Mouse (Mus musculus) gastrocnemius, postnatal 4 days (tissue): Measurements from ENCODE around the gene Kcnh7. TPM values are rescaled to one million over a fixed set of nuclear protein-coding genes. Genes with fewer than 3 reads are reported as not detected.
"Not testable (repeated sequence)": the region's sequence is repeated elsewhere in the genome, so short reads cannot be mapped to it uniquely, and the experiment has no call there.

Source experiments
- DNase-seq, 2 experiments: peaks; one replicate each; pipeline ENCODE4 v3.0.0; 2021 to 2022; ENCODE audit warnings: low spot score in 2 of 2, mixed read lengths in 2 of 2
- total RNA-seq, 2 experiments: library from RNA; stranded (reverse); gene quantifications; 2 replicates each; pipeline ENCODE4 v1.2.3; 2021

Kcnh7 gene
- total RNA-seq, 2 experiments from 2014 or later: 0.39 to 0.78 TPM

- DNase-seq: no peak
Measured at GRCm38 (mm10) chr2:62725946-62726345, 458.1 kb downstream of the Kcnh7 start.

- no peak for DNase-seq
Measured at GRCm38 (mm10) chr2:62718411-62718810, 465.7 kb downstream of the Kcnh7 start.

- DNase-seq: no peak
Measured at GRCm38 (mm10) chr2:62717270-62717669, 466.8 kb downstream of the Kcnh7 start.

GRCm38 (mm10) chr2:62715260-62715659 is 468.8 kb downstream of the Kcnh7 start:
- no peak for DNase-seq

GRCm38 (mm10) chr2:62714362-62714761 is 469.7 kb downstream of the Kcnh7 start:
- not testable (repeated sequence) for DNase-seq

- DNase-seq: no peak
Measured at GRCm38 (mm10) chr2:62709633-62710032, 474.5 kb downstream of the Kcnh7 start.

GRCm38 (mm10) chr2:62706313-62706712 is 477.8 kb downstream of the Kcnh7 start:
- no peak for DNase-seq

GRCm38 (mm10) chr2:62685934-62686333 is 498.2 kb downstream of the Kcnh7 start:
- no peak for DNase-seq

GRCm38 (mm10) chr2:62684989-62685595 is 499.0 kb downstream of the Kcnh7 start:
- DNase-seq: no peak

- no peak for DNase-seq
Measured at GRCm38 (mm10) chr2:62681667-62682066, 502.4 kb downstream of the Kcnh7 start.

GRCm38 (mm10) chr2:62672788-62673187 is 511.3 kb downstream of the Kcnh7 start:
- no peak for DNase-seq

- DNase-seq: no peak
Measured at GRCm38 (mm10) chr2:62670767-62671166, 513.3 kb downstream of the Kcnh7 start.

GRCm38 (mm10) chr2:62670301-62670700 is 513.8 kb downstream of the Kcnh7 start:
- DNase-seq: no peak

- no peak for DNase-seq
Measured at GRCm38 (mm10) chr2:62669848-62670247, 514.2 kb downstream of the Kcnh7 start.

GRCm38 (mm10) chr2:62665536-62665935 is 518.6 kb downstream of the Kcnh7 start:
- DNase-seq: no peak

GRCm38 (mm10) chr2:62664839-62665238 is 519.2 kb downstream of the Kcnh7 start:
- no peak for DNase-seq

- DNase-seq: peak; percentile 21 to 60
Measured at GRCm38 (mm10) chr2:62664135-62664670, 519.9 kb downstream of the Kcnh7 start, which contains the start of gene Gca. Gene Gca (plus strand): TSS chr2:62664285.

GRCm38 (mm10) chr2:62662560-62662959 is 521.5 kb downstream of the Kcnh7 start:
- no peak for DNase-seq

- no peak for DNase-seq
Measured at GRCm38 (mm10) chr2:62660565-62660964, 523.5 kb downstream of the Kcnh7 start.

- DNase-seq: no peak
Measured at GRCm38 (mm10) chr2:62656072-62656471, 528.0 kb downstream of the Kcnh7 start.

- DNase-seq: peak in 1 of 2 experiments; percentile 19
Measured at GRCm38 (mm10) chr2:62654519-62655338, 529.4 kb downstream of the Kcnh7 start.

- DNase-seq: no peak
Measured at GRCm38 (mm10) chr2:62652466-62652865, 531.6 kb downstream of the Kcnh7 start.
